Mouse (Mus musculus) midbrain, embryonic 15.5 days (tissue): ENCODE results near the gene Hhat. TPM values are rescaled to one million over a fixed set of nuclear protein-coding genes. Genes with fewer than 3 reads are reported as not detected.

Experiments used
- ATAC-seq: fragments of 200-750 bp; cut with Nextera tagmentation; replicated peaks from 2 replicates; pipeline ENCODE4 v1.8.0; 2017; ENCODE audit warnings: moderate TSS enrichment
- H3K27ac ChIP-seq: fragments of 300-500 bp; sonication (generic); 2 replicates; pipeline ENCODE4 v1.5.1; 2015; ENCODE audit warnings: mild to moderate bottlenecking, inconsistent platforms
- H3K27me3 ChIP-seq: fragments of 300-500 bp; sonication (generic); replicated peaks from 2 replicates; pipeline ENCODE4 v1.6.1; 2015; ENCODE audit warnings: inconsistent platforms
- H3K36me3 ChIP-seq: fragments of 300-500 bp; sonication (generic); replicated peaks from 2 replicates; pipeline ENCODE4 v1.6.1; 2015; ENCODE audit warnings: inconsistent platforms
- H3K4me1 ChIP-seq: fragments of 300-500 bp; sonication (generic); 2 replicates; pipeline ENCODE4 v1.6.1; 2015; ENCODE audit warnings: inconsistent platforms
- H3K4me2 ChIP-seq: fragments of 300-500 bp; sonication (generic); 2 replicates; pipeline ENCODE4 v1.6.1; 2015; ENCODE audit warnings: inconsistent platforms, mild to moderate bottlenecking, moderate library complexity
- H3K4me3 ChIP-seq: fragments of 300-500 bp; sonication (generic); 2 replicates; pipeline ENCODE4 v1.5.1; 2015; ENCODE audit warnings: mild to moderate bottlenecking, inconsistent platforms
- H3K9ac ChIP-seq: fragments of 300-500 bp; sonication (generic); 2 replicates; pipeline ENCODE4 v1.6.1; 2015; ENCODE audit warnings: mild to moderate bottlenecking, inconsistent platforms
- H3K9me3 ChIP-seq: fragments of 300-500 bp; sonication (generic); 2 replicates; pipeline ENCODE4 v1.6.1; 2016; ENCODE audit warnings: inconsistent platforms
- WGBS: fragments of 180-500 bp; shearing (Covaris S2); methylation state at CpG from one replicate; pipeline ENCODE4 v1.1.7; 2015; ENCODE audit warnings: mixed read lengths; 5-methylcytosine and 5-hydroxymethylcytosine counted together
- polyA plus RNA-seq: library from polyadenylated mRNA; unstranded; fragments of >200 nt; fragmentation: Nextera tagmentation; extraction: Ambion mirVana; gene quantifications from 2 replicates; pipeline ENCODE4 v1.2.1, GENCODE M21; 2015

Hhat gene
- polyA plus RNA-seq, 1 experiment from 2014 or later, result 3.9 TPM

GRCm38 (mm10) chr1:192778206-192778605 is 7.2 kb upstream of the Hhat start:
- H3K4me2 ChIP-seq, result no peak overlapping the region
- 94% methylated on average over 4 of the region's 4 CpGs for WGBS
- ATAC-seq, result no peak

GRCm38 (mm10) chr1:192770130-192770494 is 911 bp downstream of the Hhat start:
- Histone ChIP-seq H3K4me2 (peak overlapping the region; percentile 96), H3K27ac (peak overlapping the region; percentile 95), H3K4me3 (peak overlapping the region; percentile 76), H3K27me3 (no peaks in the 10 kb centered on the region), H3K9ac (peak overlapping the region; percentile 96), H3K4me1 (peaks cover 16% of the 10 kb centered on the region), H3K9me3 (no peaks in the 10 kb centered on the region), H3K36me3 (no peaks in the 10 kb centered on the region)
- WGBS, result 9% methylated on average over 10 of the region's 10 CpGs
- peak; percentile 91 for ATAC-seq

More at GRCm38 (mm10) chr1:192778206-192778605, 7.2 kb upstream of the Hhat start:
- H3K4me1 ChIP-seq, result no peaks in the 10 kb centered on the region
- no peaks in the 10 kb centered on the region for H3K36me3 ChIP-seq
- no peak overlapping the region for H3K9ac ChIP-seq
- H3K4me3 ChIP-seq, result no peak overlapping the region
- H3K27me3 ChIP-seq, result no peaks in the 10 kb centered on the region
- H3K9me3 ChIP-seq, result no peaks in the 10 kb centered on the region
- H3K27ac ChIP-seq, result no peak overlapping the region

- H3K4me1 ChIP-seq, result peaks cover 7% of the 10 kb centered on the region
- no peaks in the 10 kb centered on the region for H3K27me3 ChIP-seq
- H3K9ac ChIP-seq, result no peak overlapping the region
- no peaks in the 10 kb centered on the region for H3K36me3 ChIP-seq
- no peak for ATAC-seq
- H3K4me2 ChIP-seq, result no peak overlapping the region
- no peaks in the 10 kb centered on the region for H3K9me3 ChIP-seq
- no peak overlapping the region for H3K27ac ChIP-seq
- no peak overlapping the region for H3K4me3 ChIP-seq
- WGBS, result 31% methylated on average over 4 of the region's 4 CpGs
These were observed 5.5 kb downstream of the Hhat start for GRCm38 (mm10) chr1:192765531-192765930.

GRCm38 (mm10) chr1:192764547-192764946 is 6.5 kb downstream of the Hhat start:
- no peaks in the 10 kb centered on the region for H3K9me3 ChIP-seq
- no peak overlapping the region for H3K27ac ChIP-seq
- ATAC-seq, result no peak
- no peaks in the 10 kb centered on the region for H3K36me3 ChIP-seq
- no peak overlapping the region for H3K4me3 ChIP-seq
- 72% methylated on average over 2 of the region's 2 CpGs for WGBS
- H3K4me1 ChIP-seq, result peaks cover under 1% of the 10 kb centered on the region; the same call in 1 of the 2 replicates
- H3K9ac ChIP-seq, result no peak overlapping the region
- H3K4me2 ChIP-seq, result no peak overlapping the region
- H3K27me3 ChIP-seq, result no peaks in the 10 kb centered on the region

- Histone ChIP-seq H3K27ac (no peak overlapping the region), H3K27me3 (no peaks in the 10 kb centered on the region), H3K36me3 (no peaks in the 10 kb centered on the region), H3K4me1 (no peaks in the 10 kb centered on the region), H3K9ac (no peak overlapping the region), H3K9me3 (no peaks in the 10 kb centered on the region), H3K4me3 (no peak overlapping the region), H3K4me2 (no peak overlapping the region)
- no peak for ATAC-seq
- 61% methylated on average over 7 of the region's 7 CpGs for WGBS
These were observed 7.8 kb downstream of the Hhat start for GRCm38 (mm10) chr1:192762946-192763933.

- Histone ChIP-seq H3K4me2 (no peak overlapping the region), H3K4me1 (peaks cover 20% of the 10 kb centered on the region), H3K27me3 (no peaks in the 10 kb centered on the region), H3K36me3 (no peaks in the 10 kb centered on the region), H3K4me3 (no peak overlapping the region), H3K27ac (no peak overlapping the region), H3K9ac (no peak overlapping the region), H3K9me3 (no peaks in the 10 kb centered on the region)
- 87% methylated on average over 7 of the region's 7 CpGs for WGBS
- ATAC-seq, result no peak
These were observed 14.3 kb downstream of the Hhat start for GRCm38 (mm10) chr1:192756674-192757073.

GRCm38 (mm10) chr1:192755685-192756606 is 15.1 kb downstream of the Hhat start:
- Histone ChIP-seq H3K9me3 (no peaks in the 10 kb centered on the region), H3K9ac (no peak overlapping the region), H3K27ac (peak overlapping the region; percentile 30), H3K4me3 (no peak overlapping the region), H3K36me3 (no peaks in the 10 kb centered on the region), H3K4me1 (peaks cover 20% of the 10 kb centered on the region), H3K4me2 (0 out of 2 replicates have a peak overlapping the region, but pooled peaks have one; percentile 4), H3K27me3 (no peaks in the 10 kb centered on the region)
- ATAC-seq, result peak; percentile 74
- 33% methylated on average over 13 of the region's 13 CpGs for WGBS

GRCm38 (mm10) chr1:192755246-192755645 is 15.8 kb downstream of the Hhat start:
- no peak overlapping the region for H3K4me3 ChIP-seq
- H3K9me3 ChIP-seq, result no peaks in the 10 kb centered on the region
- H3K27ac ChIP-seq, result peak overlapping the region; percentile 30
- H3K27me3 ChIP-seq, result no peaks in the 10 kb centered on the region
- H3K9ac ChIP-seq, result no peak overlapping the region
- H3K4me1 ChIP-seq, result peaks cover 20% of the 10 kb centered on the region
- 23% methylated on average over 13 of the region's 13 CpGs for WGBS
- ATAC-seq, result peak; percentile 54
- no peaks in the 10 kb centered on the region for H3K36me3 ChIP-seq
- H3K4me2 ChIP-seq, result 0 out of 2 replicates have a peak overlapping the region, but pooled peaks have one; percentile 4

GRCm38 (mm10) chr1:192754268-192754667 is 16.8 kb downstream of the Hhat start:
- H3K4me3 ChIP-seq, result no peak overlapping the region
- H3K36me3 ChIP-seq, result no peaks in the 10 kb centered on the region
- no peak overlapping the region for H3K4me2 ChIP-seq
- H3K9me3 ChIP-seq, result no peaks in the 10 kb centered on the region
- ATAC-seq, result no peak
- peaks cover 20% of the 10 kb centered on the region for H3K4me1 ChIP-seq
- no peak overlapping the region for H3K9ac ChIP-seq
- no peaks in the 10 kb centered on the region for H3K27me3 ChIP-seq
- 95% methylated on average over 4 of the region's 4 CpGs for WGBS
- no peak overlapping the region for H3K27ac ChIP-seq

- WGBS, result 31% methylated on average over 8 of the region's 8 CpGs
- no peak overlapping the region for H3K9ac ChIP-seq
- ATAC-seq, result no peak
These were observed 18.1 kb downstream of the Hhat start for GRCm38 (mm10) chr1:192752659-192753601.

GRCm38 (mm10) chr1:192750042-192750437 is 21.0 kb downstream of the Hhat start:
- Histone ChIP-seq H3K27me3 (no peaks in the 10 kb centered on the region), H3K27ac (no peak overlapping the region), H3K4me2 (no peak overlapping the region), H3K36me3 (no peaks in the 10 kb centered on the region), H3K9me3 (no peaks in the 10 kb centered on the region), H3K4me3 (no peak overlapping the region), H3K4me1 (peaks cover 8% of the 10 kb centered on the region; the same call in 1 of the 2 replicates), H3K9ac (no peak overlapping the region)
- 68% methylated on average over 4 of the region's 4 CpGs for WGBS
- no peak for ATAC-seq

More at GRCm38 (mm10) chr1:192752659-192753601, 18.1 kb downstream of the Hhat start:
- Histone ChIP-seq H3K4me2 (no peak overlapping the region), H3K9me3 (no peaks in the 10 kb centered on the region), H3K27ac (peak overlapping the region; percentile 20; the same call in 1 of the 2 replicates), H3K4me3 (no peak overlapping the region), H3K27me3 (no peaks in the 10 kb centered on the region), H3K36me3 (no peaks in the 10 kb centered on the region), H3K4me1 (peaks cover 20% of the 10 kb centered on the region)
